Mouse (Mus musculus): ENCODE measurements around the gene Fkbp4.

The Fkbp4 gene

GRCm38 (mm10) chr6:128436356-128437005 lies 2.0 kb downstream of the Fkbp4 start:
- no peak for DNase-seq

DNA sequence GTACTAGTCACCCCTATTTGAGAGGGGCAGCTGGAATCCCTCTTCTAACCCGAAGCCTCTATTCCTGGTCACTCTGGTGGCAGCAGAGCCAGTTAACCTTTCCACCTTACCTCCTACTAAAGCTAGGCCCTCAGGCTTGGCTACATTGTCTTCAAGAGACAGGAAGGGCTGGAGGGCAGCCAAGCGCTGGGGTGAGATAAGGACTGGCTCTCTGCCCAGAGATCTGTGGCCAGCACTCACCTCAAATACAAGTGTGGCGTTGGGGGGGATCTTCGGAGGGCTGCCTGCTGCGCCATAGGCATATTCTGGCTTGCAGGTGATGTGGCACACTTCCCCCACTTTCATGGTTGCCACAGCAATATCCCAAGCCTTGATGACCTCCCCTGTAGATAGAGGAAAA lies 3.0 kb downstream of the Fkbp4 start:
- DNase-seq, result no peak

DNA sequence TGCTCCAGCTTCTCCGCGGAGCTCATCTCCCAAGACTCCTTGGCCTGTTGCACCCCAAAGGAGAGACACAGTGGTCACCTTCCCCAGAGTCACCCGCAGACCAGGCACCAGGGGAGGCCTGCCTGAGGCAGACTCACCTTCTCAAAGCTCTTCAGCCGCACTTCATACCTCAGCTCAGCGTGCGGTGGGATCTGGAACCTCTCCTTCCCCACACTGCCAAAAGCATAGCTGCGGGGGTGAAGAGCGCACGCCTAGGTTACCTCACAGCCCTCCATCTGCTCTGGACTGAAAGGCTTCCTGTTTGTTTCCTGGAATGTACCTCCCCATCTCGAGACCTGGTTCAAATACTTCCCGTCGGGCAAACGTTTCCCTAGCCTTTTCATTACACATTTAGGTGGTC lies 4.9 kb downstream of the Fkbp4 start:
- DNase-seq, result no peak

DNA sequence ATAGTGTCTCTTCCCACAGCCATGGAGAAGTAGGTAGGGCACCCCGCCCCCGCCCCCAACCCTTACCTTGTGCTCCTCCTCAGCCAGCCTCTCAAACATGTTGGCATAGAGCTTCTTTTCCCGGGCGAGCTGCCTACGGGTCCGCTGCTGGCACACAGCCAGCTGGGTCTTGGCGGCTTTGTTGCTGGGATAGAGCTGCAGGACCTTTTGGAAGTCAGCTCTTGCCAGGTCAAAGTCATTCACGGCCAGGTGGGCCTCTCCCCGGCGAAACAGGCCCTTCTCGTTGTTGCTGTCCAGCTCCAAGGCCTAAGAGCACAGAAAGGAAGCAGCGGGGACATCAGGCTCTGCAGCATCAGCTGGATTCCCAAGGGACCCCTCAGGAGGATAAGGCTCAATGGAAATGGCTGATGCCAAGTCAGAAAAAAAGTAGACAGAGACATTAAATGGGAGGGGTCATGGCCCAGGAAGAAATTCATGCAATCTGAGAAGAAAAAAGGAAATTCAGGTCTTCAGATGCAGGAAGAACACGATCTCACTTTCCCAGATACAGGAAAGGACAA lies 6.0 kb downstream of the Fkbp4 start:
- DNase-seq, result no peak

DNA sequence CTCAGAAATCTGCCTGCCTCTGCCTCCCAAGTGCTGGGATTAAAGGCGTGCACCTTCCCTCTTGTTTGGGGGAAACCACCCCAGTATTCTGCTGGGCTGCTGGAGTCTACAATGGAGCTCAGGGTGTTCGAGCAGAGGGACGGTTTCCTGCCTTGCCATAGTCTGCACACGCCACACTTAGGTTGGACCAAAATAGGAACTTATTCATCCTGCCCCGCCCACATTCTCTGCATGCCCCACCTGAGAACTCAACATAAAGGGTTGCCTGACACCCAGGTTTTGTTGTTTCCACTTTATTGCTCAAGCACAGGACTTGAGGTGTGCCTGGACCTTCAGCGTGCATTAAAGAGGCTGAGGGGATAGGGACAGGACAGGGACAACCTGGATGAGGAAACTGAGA lies 8.7 kb downstream of the Fkbp4 start:
- DNase-seq, result no peak

GRCm38 (mm10) chr6:128429300-128429699 lies 9.2 kb downstream of the Fkbp4 start:
- DNase-seq, result no peak

DNA sequence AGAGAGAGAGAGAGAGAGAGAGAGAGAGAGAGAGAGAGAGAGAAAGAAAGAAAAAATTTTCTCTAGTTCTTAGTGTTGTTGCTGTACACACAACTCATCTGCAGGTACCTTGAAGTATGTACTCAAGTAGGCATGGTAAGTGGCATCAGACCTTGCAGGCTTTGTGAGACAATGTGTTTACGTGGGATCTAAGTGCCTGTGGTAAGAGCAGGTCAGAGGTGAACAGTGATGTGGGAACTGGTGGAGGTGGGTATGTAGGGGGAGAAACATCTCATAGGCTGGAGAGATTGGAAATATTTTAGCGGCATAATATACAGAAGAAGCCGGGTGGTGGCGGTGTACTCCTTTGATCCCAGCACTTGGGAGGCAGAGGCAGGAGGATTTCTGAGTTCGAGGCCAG lies 10.9 kb downstream of the Fkbp4 start:
- no peak for DNase-seq

- no peak for DNase-seq
Observed at GRCm38 (mm10) chr6:128425046-128425445, 13.4 kb downstream of the Fkbp4 start.

GRCm38 (mm10) chr6:128424269-128425019 lies 14.0 kb downstream of the Fkbp4 start, which contains the start of gene Itfg2:
Itfg2 (minus strand) TSS chr6:128424931.
- DNase-seq, result peak; percentile 97

DNA sequence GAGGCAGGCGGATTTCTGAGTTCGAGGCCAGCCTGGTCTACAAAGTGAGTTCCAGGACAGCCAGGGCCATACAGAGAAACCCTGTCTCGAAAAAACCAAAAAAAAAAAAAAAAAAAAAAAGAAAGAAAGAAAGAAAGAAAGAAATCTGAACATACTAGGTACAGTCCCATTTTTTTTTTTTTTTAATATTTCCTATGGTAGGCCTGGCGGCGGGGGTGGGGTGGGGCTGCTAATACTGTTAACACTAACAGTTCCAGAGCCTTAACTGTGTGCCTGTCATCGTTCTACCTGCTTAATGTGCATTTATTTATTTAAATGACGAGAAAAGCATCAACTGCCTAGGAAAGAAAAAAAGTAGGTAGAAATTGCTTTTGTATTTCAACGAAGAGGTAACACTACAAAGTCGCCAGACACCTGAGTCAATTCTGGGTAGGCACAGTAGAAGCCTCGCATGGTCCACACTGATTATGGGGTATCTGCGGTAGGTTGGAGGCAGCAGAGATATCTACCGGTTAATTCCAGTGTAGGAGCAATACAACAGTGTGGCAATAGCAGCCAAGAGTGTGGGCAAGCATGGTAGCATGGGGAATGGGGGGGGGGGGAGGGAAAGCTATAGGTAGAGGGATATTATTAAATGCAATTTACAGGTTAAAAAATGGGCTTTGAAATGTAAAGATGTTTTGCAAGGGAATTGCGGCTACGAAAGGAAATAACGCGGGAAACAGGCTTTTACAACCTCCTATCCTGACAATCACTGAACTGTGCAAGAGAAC lies 14.8 kb downstream of the Fkbp4 start:
- no peak for DNase-seq

- no peak for DNase-seq
Observed at GRCm38 (mm10) chr6:128421480-128421879, 17.0 kb downstream of the Fkbp4 start.

GRCm38 (mm10) chr6:128421036-128421435 lies 17.4 kb downstream of the Fkbp4 start:
- peak; percentile 48 for DNase-seq

DNA sequence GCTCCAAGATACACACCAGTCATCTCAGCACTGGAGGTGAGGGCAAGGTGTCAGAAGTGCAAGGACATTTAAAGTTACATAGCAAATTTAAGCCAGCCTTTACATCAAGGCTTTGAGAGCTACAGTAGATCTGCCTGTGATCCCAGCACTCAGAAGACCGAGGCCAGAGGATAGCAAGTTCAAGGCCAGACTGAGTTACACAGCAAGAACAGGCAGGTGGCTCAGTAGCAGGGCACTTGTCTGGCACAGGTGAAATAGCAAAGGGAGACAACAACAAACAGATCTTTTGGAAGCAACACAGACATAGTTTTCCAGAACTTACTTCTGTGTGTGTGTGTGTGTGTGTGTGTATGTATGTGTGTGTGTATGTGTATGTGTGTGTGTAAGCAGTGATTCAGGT lies 20.4 kb downstream of the Fkbp4 start:
- no peak for DNase-seq

DNA sequence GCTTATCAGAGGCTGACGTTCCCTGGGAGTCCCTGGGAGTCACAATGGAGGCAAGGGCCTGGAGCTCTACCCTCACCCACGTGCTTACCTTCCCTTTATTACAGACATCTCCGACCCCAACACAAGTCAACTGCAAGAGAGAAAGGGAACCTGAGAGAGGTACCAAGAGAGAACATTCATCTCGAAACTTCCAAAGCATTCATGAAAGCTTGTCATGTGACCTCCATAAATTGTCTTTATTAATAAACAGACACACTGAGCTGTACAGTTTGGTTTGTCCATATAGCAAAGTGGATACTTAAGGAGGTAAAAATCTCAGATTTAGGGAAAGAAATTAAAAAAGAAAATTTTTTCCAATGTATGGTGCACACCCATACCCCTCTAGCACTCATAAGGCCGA lies 22.3 kb downstream of the Fkbp4 start:
- DNase-seq, result no peak

- peak; percentile 77 for DNase-seq
Observed at GRCm38 (mm10) chr6:128411115-128411514, 27.4 kb downstream of the Fkbp4 start.

- peak; percentile 51 for DNase-seq
Observed at GRCm38 (mm10) chr6:128410305-128410704, 28.2 kb downstream of the Fkbp4 start.

DNA sequence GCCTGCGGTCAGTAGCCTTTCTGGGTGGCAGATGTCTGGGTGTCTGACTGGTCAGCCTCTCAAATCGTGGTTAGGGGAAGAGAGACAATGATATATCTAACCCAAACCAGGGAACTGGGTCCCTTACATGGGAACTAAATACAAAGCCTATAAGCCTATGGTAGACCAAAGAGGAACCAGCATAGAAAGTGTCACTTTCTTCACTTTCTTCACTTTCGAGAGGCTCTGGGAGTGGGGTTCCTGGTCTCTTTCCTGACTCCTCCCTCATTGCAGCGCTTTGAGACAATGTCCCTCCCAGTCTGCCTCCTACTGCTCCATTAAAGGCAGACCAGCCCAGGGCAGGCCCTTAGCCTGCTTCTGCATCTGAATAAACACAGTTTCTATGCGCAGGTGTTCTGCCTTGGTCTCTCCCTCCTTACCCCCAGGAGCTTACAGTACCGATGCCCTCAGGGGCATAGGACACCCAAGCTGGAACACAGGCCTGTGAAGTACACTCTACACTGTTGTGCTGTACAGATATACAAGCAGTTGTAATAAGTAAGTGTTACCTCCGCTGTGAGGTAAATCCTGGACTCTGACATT lies 29.8 kb downstream of the Fkbp4 start:
- no peak for DNase-seq

- no peak for DNase-seq
Observed at GRCm38 (mm10) chr6:128404708-128405107, 33.8 kb downstream of the Fkbp4 start.

- peak; percentile 56 for DNase-seq
Observed at GRCm38 (mm10) chr6:128399421-128400185, 38.9 kb downstream of the Fkbp4 start.

DNA sequence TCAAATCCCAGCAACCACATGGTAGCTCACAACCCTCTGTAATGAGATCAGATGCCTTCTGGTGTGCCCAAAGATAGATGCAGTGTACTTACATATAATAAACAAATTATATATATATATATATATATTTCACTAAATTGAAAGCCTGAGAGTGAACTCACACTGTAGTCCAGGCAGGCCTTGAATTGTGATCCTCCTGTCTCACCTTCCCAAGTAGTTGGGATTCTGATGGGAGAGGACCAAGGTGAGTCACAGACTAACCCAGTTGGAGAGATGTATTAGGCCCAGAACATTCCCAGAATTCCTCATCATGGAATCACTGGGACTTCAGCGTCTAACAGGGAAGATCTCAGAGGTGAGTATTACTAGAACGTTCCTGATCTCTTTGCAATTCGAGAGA lies 39.5 kb downstream of the Fkbp4 start, which contains the start of gene Nrip2:
Nrip2 (plus strand) TSS at position 301 of the 400 bp plus-strand sequence.
- DNase-seq, result no peak

DNA sequence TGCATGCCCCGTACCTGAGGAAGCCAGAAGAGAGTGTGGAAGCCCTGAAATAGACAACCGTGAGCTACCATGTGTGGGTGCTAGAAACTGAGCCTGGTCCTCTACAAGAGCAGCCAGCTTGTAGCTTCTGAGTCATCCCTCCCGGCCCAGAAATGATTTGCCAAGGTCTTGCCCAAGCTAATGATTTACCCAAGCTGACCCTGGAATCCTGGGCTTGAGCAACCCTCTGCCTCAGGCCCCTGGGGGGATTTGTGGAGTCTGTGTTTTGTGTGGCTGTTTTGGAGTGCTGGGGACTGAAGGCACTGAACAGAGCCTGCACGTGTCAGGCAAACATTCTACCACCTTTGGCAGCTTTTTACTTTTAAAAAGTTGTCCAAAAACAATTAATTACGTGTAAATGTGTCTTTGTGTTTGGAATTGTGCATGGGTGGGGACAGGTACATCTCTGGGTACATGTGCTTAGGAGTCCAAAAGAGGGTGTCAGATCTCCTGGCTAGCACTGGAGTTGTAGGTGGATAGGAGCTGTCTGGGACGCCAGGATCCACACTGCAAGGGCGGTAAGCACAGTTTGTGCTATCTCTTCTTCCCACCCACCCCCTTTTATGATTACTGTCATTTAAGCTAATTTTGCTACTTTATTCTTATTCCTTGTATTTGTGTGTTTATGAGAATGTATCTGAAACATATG lies 40.8 kb downstream of the Fkbp4 start:
- no peak for DNase-seq
